Mouse (Mus musculus) embryonic facial prominence, embryonic 10.5 days (tissue): Measurements from ENCODE around the gene Tktl2. TPM values are rescaled to one million over a fixed set of nuclear protein-coding genes. Genes with fewer than 3 reads are reported as not detected.

Experiments used
- DNase-seq: peaks from one replicate; pipeline ENCODE4 v3.0.0-alpha.2; 2017; ENCODE audit warnings: low spot score
- H3K27ac ChIP-seq: fragments of 300-500 bp; sonication (generic); replicated peaks from 2 replicates; pipeline ENCODE4 v1.5.1; 2016; ENCODE audit warnings: mild to moderate bottlenecking
- H3K27me3 ChIP-seq: fragments of 300-500 bp; sonication (generic); replicated peaks from 2 replicates; pipeline ENCODE4 v1.6.1; 2016; ENCODE audit warnings: low read depth, mild to moderate bottlenecking; ENCODE audit not compliant: poor library complexity, severe bottlenecking
- H3K36me3 ChIP-seq: fragments of 300-500 bp; sonication (generic); replicated peaks from 2 replicates; pipeline ENCODE4 v1.6.1; 2016; ENCODE audit warnings: mild to moderate bottlenecking, moderate library complexity
- H3K4me1 ChIP-seq: fragments of 300-500 bp; sonication (generic); 2 replicates; pipeline ENCODE4 v1.6.1; 2016
- H3K4me3 ChIP-seq: fragments of 300-500 bp; sonication (generic); 2 replicates; pipeline ENCODE4 v1.5.1; 2016; ENCODE audit warnings: mild to moderate bottlenecking, moderate library complexity
- H3K9me3 ChIP-seq: fragments of 300-500 bp; sonication (generic); 2 replicates; pipeline ENCODE4 v1.6.1; 2016; ENCODE audit warnings: mild to moderate bottlenecking
- WGBS: fragments of 180-500 bp; shearing (Covaris S2); methylation state at CpG from one replicate; pipeline ENCODE4 v1.1.7; 2016; 5-methylcytosine and 5-hydroxymethylcytosine counted together
- polyA plus RNA-seq: library from polyadenylated mRNA; unstranded; fragments of >200 nt; fragmentation: Nextera tagmentation; extraction: Ambion mirVana; gene quantifications from 2 replicates; pipeline ENCODE4 v1.2.1, GENCODE M21; 2016

The Tktl2 gene
- polyA plus RNA-seq: not detected in 2 replicates

DNA sequence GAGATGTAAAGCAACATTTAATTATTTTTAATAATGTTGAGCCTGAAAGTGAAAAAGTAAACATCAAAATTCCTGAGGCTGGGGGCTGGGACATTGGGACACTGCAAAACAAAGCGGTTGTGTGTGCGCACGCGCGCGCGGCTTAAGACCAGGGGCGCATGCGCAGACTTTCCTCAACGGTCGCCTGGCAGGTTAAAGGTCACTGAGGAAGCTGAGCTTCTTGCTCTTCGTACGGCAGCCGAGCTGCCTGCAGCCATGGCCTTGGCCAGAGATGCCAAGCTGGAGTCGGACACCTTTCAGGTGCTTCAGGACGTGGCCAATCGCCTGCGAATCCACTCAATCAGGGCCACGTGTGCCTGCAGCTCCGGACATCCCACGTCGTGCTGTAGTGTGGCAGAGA lies at the start of gene Tktl2:
Gene Tktl2 (plus strand): TSS at position 220 of the 400 bp plus-strand sequence.
- no peaks in the 10 kb centered on the region for H3K27me3 ChIP-seq
- H3K4me3 ChIP-seq: no peak within 1 kb of the TSS
- no peaks in the 10 kb centered on the region for H3K36me3 ChIP-seq
- 90% methylated on average over 22 of the region's 22 CpGs for WGBS
- DNase-seq: no peak
- no peaks in the 10 kb centered on the region for H3K9me3 ChIP-seq
- no peak within 1 kb of the TSS for H3K27ac ChIP-seq
- H3K4me1 ChIP-seq: no peaks in the 10 kb centered on the region

DNA sequence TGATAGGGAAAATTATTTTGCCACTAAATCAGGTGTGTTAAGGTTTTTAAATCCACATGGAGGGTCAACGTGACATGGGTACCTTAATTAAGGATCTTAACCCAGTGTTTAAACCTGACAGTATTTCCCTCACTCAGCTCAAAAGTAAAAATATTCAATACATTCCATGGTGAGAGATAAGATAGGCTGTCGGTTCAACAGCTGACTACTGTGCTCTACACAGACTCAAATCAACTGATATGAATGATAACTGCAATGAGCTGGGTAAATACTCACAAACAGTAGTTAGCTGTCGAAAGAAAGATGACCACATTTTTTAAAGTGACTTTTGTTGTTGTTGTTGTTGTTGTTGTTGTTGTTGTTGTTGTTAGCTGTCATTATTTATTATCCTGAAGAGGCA lies 41.7 kb upstream of the Tktl2 start:
- Histone ChIP-seq H3K4me3 (no peak overlapping the region), H3K36me3 (no peaks in the 10 kb centered on the region), H3K4me1 (no peaks in the 10 kb centered on the region), H3K9me3 (no peaks in the 10 kb centered on the region), H3K27me3 (no peaks in the 10 kb centered on the region), H3K27ac (no peak overlapping the region)
- DNase-seq: no peak
- WGBS: 90% methylated on average over 3 of the region's 3 CpGs

GRCm38 (mm10) chr8:66476880-66477279 lies 34.7 kb upstream of the Tktl2 start:
- no peak overlapping the region for H3K4me3 ChIP-seq
- 97% methylated on average over 3 of the region's 3 CpGs for WGBS
- H3K27me3 ChIP-seq: no peaks in the 10 kb centered on the region
- peaks cover 65% of the 10 kb centered on the region for H3K36me3 ChIP-seq
- DNase-seq: no peak
- no peaks in the 10 kb centered on the region for H3K4me1 ChIP-seq
- no peak overlapping the region for H3K27ac ChIP-seq
- H3K9me3 ChIP-seq: no peaks in the 10 kb centered on the region

DNA sequence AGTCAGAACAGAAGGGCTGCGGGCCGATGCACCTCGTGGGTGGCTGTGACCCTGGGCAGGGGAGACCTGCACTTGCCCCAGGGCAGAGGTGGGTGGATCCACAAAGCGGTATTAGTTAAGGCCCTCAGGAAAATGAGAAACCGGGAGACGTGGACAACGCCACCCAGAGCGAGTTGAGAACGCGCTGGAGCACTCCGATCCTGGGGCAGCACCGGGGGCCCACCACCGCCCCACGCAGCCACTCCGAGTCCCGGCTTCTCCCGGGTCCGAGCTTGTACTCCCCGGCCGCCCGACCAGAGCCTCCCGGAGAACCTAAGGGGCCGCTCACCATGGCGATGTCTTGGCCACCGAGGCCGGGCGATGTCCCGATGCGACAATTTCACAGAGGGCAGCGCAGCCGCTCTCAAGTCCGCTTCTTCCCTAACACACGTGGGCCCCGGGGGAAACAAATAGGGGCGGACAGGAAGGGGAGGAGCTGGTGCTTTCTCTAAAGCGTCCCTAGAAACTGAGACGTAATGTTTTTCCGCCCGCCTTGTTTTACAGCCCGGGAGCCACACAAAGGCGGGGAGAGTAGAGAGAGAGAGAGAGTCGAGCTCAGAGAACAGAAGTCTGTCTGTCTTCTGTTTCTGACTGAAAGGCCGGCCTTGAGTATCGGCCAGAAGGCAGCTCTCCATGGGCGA lies 25.3 kb upstream of the Tktl2 start, which contains the start of gene Tma16:
Gene Tma16 (minus strand): TSS at position 447 of the 680 bp plus-strand sequence.
- Histone ChIP-seq H3K27ac (peak within 1 kb of the TSS; percentile 88), H3K4me3 (peak within 1 kb of the TSS; percentile 92), H3K27me3 (no peaks in the 10 kb centered on the region), H3K9me3 (no peaks in the 10 kb centered on the region), H3K36me3 (peaks cover 28% of the 10 kb centered on the region), H3K4me1 (peaks cover 6% of the 10 kb centered on the region)
- WGBS: under 1% methylated on average over 45 of the region's 45 CpGs
- DNase-seq: peak; percentile 89

GRCm38 (mm10) chr8:66488556-66488955 lies 23.0 kb upstream of the Tktl2 start:
- H3K9me3 ChIP-seq: no peaks in the 10 kb centered on the region
- 52% methylated on average over 3 of the region's 3 CpGs for WGBS
- no peak for DNase-seq
- peaks cover 6% of the 10 kb centered on the region for H3K4me1 ChIP-seq
- H3K4me3 ChIP-seq: no peak overlapping the region
- peaks cover 5% of the 10 kb centered on the region for H3K36me3 ChIP-seq
- no peaks in the 10 kb centered on the region for H3K27me3 ChIP-seq
- no peak overlapping the region for H3K27ac ChIP-seq

DNA sequence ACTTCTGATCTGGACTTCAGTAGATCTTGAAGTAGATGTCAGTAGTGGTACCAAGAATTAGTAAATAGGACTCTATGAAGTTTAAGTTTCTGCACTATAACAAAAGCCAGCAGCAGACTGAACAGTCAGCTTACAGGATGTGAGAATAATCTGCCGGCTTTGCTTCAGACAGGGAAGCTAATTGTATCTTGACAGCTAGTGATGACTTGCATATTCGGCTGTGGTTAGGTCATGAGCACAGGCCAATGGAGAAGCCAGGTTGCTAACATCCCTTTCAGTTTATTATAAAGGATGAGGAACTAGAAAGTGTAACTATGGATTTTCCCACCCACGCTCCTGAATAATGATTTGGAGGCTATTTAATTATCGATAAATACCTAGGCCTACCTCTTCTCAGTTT lies 20.9 kb upstream of the Tktl2 start:
- Histone ChIP-seq H3K36me3 (no peaks in the 10 kb centered on the region), H3K27ac (no peak overlapping the region), H3K27me3 (no peaks in the 10 kb centered on the region), H3K4me3 (no peak overlapping the region), H3K9me3 (no peaks in the 10 kb centered on the region), H3K4me1 (no peaks in the 10 kb centered on the region)
- DNase-seq: no peak
- 85% methylated on average over 4 of the region's 4 CpGs for WGBS

GRCm38 (mm10) chr8:66494496-66494895 lies 17.1 kb upstream of the Tktl2 start:
- Histone ChIP-seq H3K4me1 (no peaks in the 10 kb centered on the region), H3K27ac (no peak overlapping the region), H3K27me3 (no peaks in the 10 kb centered on the region), H3K4me3 (no peak overlapping the region), H3K36me3 (no peaks in the 10 kb centered on the region), H3K9me3 (no peaks in the 10 kb centered on the region)
- no peak for DNase-seq
- WGBS: 74% methylated on average over 2 of the region's 2 CpGs

DNA sequence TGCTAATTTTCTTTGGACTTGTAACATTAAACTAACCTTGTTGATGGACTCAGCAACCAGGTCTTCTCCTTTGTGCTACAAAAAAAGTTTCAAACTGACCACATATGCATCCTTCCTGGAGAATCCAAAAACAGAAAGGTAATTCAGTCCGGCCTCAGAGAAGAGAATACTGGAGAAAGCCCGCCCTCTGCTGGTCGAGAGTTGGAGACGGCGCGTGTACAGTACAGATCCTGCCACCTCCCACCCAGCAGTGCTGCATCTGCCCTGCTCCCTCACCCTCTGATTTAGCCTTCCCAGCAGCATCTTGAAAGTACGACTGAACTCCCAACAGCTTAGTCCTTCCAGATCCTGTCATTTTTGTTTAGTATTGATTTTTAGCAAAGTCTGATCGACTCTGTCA lies 15.8 kb upstream of the Tktl2 start:
- WGBS: 8% methylated on average over 8 of the region's 8 CpGs
- H3K4me3 ChIP-seq: no peak overlapping the region
- H3K27me3 ChIP-seq: no peaks in the 10 kb centered on the region
- no peaks in the 10 kb centered on the region for H3K4me1 ChIP-seq
- no peaks in the 10 kb centered on the region for H3K9me3 ChIP-seq
- H3K27ac ChIP-seq: no peak overlapping the region
- peak; percentile 76 for DNase-seq
- H3K36me3 ChIP-seq: no peaks in the 10 kb centered on the region

DNA sequence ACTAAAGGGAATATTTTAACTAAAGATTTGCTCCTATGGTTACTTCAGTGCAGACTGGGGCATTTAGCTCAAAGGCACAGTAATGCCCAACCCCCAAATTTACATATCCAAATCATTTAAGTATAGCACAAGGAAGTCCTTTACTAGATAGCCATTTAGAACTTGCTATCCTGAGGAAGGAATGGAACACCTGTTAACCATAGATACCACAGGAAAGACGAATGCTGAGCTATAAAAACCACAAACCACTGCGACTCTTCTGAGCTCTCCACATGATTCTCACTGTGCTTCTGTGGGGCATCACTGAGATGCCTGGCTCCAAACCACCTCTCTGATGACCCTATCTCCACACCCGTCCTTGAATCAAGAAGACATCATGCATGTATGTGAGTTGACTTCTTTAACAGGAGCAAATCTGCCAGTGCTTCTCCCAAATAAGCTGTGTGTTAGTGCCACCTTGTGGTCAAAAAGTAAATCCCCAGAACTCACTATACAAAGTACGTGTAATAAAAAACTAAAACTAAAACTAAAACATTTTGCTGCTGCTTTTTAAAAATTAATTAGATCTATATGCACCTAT lies 14.5 kb upstream of the Tktl2 start:
- no peaks in the 10 kb centered on the region for H3K36me3 ChIP-seq
- WGBS: 45% methylated on average over 4 of the region's 4 CpGs
- DNase-seq: peak; percentile 17
- H3K27ac ChIP-seq: no peak overlapping the region
- H3K27me3 ChIP-seq: no peaks in the 10 kb centered on the region
- H3K4me3 ChIP-seq: no peak overlapping the region
- no peaks in the 10 kb centered on the region for H3K9me3 ChIP-seq
- no peaks in the 10 kb centered on the region for H3K4me1 ChIP-seq

- no peak overlapping the region for H3K27ac ChIP-seq
- WGBS: 80% methylated on average over 2 of the region's 2 CpGs
- H3K4me3 ChIP-seq: no peak overlapping the region
- no peaks in the 10 kb centered on the region for H3K4me1 ChIP-seq
- H3K27me3 ChIP-seq: no peaks in the 10 kb centered on the region
- no peaks in the 10 kb centered on the region for H3K36me3 ChIP-seq
- H3K9me3 ChIP-seq: no peaks in the 10 kb centered on the region
- no peak for DNase-seq
Observed at GRCm38 (mm10) chr8:66503381-66503780, 8.2 kb upstream of the Tktl2 start.

GRCm38 (mm10) chr8:66519149-66519548 lies 7.6 kb downstream of the Tktl2 start:
- 87% methylated on average over 2 of the region's 2 CpGs for WGBS
- Histone ChIP-seq H3K27me3 (no peaks in the 10 kb centered on the region), H3K9me3 (no peaks in the 10 kb centered on the region), H3K27ac (no peak overlapping the region), H3K36me3 (no peaks in the 10 kb centered on the region), H3K4me3 (no peak overlapping the region), H3K4me1 (no peaks in the 10 kb centered on the region)
- no peak for DNase-seq

- Histone ChIP-seq H3K27me3 (no peaks in the 10 kb centered on the region), H3K4me3 (no peak overlapping the region), H3K27ac (no peak overlapping the region), H3K4me1 (no peaks in the 10 kb centered on the region), H3K36me3 (no peaks in the 10 kb centered on the region), H3K9me3 (no peaks in the 10 kb centered on the region)
- DNase-seq: no peak
Observed at GRCm38 (mm10) chr8:66520576-66520975, 9.0 kb downstream of the Tktl2 start.

GRCm38 (mm10) chr8:66550092-66550491 lies 38.5 kb downstream of the Tktl2 start:
- Histone ChIP-seq H3K4me3 (no peak overlapping the region), H3K27ac (no peak overlapping the region), H3K4me1 (no peaks in the 10 kb centered on the region), H3K27me3 (no peaks in the 10 kb centered on the region), H3K9me3 (no peaks in the 10 kb centered on the region), H3K36me3 (no peaks in the 10 kb centered on the region)
- 21% methylated on average over 7 of the region's 7 CpGs for WGBS
- peak; percentile 23 for DNase-seq
